Mouse (Mus musculus): Measurements from ENCODE around the gene Gab1. TPM values are rescaled to one million over a fixed set of nuclear protein-coding genes. Genes with fewer than 3 reads are reported as not detected.
A peak's percentile ranks its signal among the peaks of the same experiment; 100 is the strongest.
"Not testable (repeated sequence)": the region's sequence is repeated elsewhere in the genome, so short reads cannot be mapped to it uniquely, and the experiment has no call there.

The Gab1 gene
- polyA plus RNA-seq, 1 experiment from 2014 or later, result 13.6 TPM

GRCm38 (mm10) chr8:80772732-80773460 lies 107.4 kb downstream of the Gab1 start:
- no peak for ATAC-seq (ENCODE audit: insufficient read depth, low FRiP score)

GRCm38 (mm10) chr8:80768451-80768850 lies 111.9 kb downstream of the Gab1 start:
- no peak overlapping the region for H3K27ac ChIP-seq (ENCODE audit: low read length)
- H3K4me1 ChIP-seq (ENCODE audit: control insufficient read depth, insufficient read depth, low read length), result no peaks in the 10 kb centered on the region
- no peak overlapping the region for H3K4me2 ChIP-seq (ENCODE audit: low read depth, low read length)
- no peak overlapping the region for H3K9ac ChIP-seq (ENCODE audit: low read length)
- H3K4me3 ChIP-seq (replicated peaks; ENCODE audit: low read length), result no peak overlapping the region
- H3K9me3 ChIP-seq (replicated peaks; ENCODE audit: control insufficient read depth, low read length), result no peaks in the 10 kb centered on the region
- no peaks in the 10 kb centered on the region for H3K27me3 ChIP-seq (ENCODE audit: control insufficient read depth, insufficient read depth, low read length)
- peaks cover 25% of the 10 kb centered on the region; the same call in 1 of the 2 replicates for H3K36me3 ChIP-seq (ENCODE audit: control insufficient read depth, insufficient read depth, low read length)
- no peak for ATAC-seq (ENCODE audit: insufficient read depth, low FRiP score)
- 91% methylated on average over 6 of the region's 6 CpGs for WGBS

More at GRCm38 (mm10) chr8:80772732-80773460, 107.4 kb downstream of the Gab1 start:
- H3K4me1 ChIP-seq (ENCODE audit: control insufficient read depth, insufficient read depth, low read length), result no peaks in the 10 kb centered on the region
- H3K9ac ChIP-seq (ENCODE audit: low read length), result no peak overlapping the region
- H3K27me3 ChIP-seq (ENCODE audit: control insufficient read depth, insufficient read depth, low read length), result no peaks in the 10 kb centered on the region
- H3K9me3 ChIP-seq (replicated peaks; ENCODE audit: control insufficient read depth, low read length), result no peaks in the 10 kb centered on the region
- peaks cover 8% of the 10 kb centered on the region; the same call in 1 of the 2 replicates for H3K36me3 ChIP-seq (ENCODE audit: control insufficient read depth, insufficient read depth, low read length)
- no peak overlapping the region for H3K27ac ChIP-seq (ENCODE audit: low read length)
- H3K4me3 ChIP-seq (replicated peaks; ENCODE audit: low read length), result no peak overlapping the region
- WGBS, result 78% methylated on average over 4 of the region's 4 CpGs
- H3K4me2 ChIP-seq (ENCODE audit: low read depth, low read length), result no peak overlapping the region

GRCm38 (mm10) chr8:80753017-80753715 lies 127.2 kb downstream of the Gab1 start:
- no peaks in the 10 kb centered on the region for H3K4me1 ChIP-seq (ENCODE audit: control insufficient read depth, insufficient read depth, low read length)
- ATAC-seq (ENCODE audit: insufficient read depth, low FRiP score), result peak; percentile 62
- H3K9ac ChIP-seq (ENCODE audit: low read length), result no peak overlapping the region
- no peak overlapping the region for H3K4me2 ChIP-seq (ENCODE audit: low read depth, low read length)
- H3K27me3 ChIP-seq (ENCODE audit: control insufficient read depth, insufficient read depth, low read length), result no peaks in the 10 kb centered on the region
- no peak overlapping the region for H3K4me3 ChIP-seq (replicated peaks; ENCODE audit: low read length)
- 31% methylated on average over 9 of the region's 9 CpGs for WGBS
- H3K9me3 ChIP-seq (replicated peaks; ENCODE audit: control insufficient read depth, low read length), result no peaks in the 10 kb centered on the region
- no peaks in the 10 kb centered on the region for H3K36me3 ChIP-seq (ENCODE audit: control insufficient read depth, insufficient read depth, low read length)
- no peak overlapping the region for H3K27ac ChIP-seq (ENCODE audit: low read length)

GRCm38 (mm10) chr8:80752429-80752828 lies 127.9 kb downstream of the Gab1 start:
- H3K9ac ChIP-seq (ENCODE audit: low read length), result no peak overlapping the region
- no peaks in the 10 kb centered on the region for H3K36me3 ChIP-seq (ENCODE audit: control insufficient read depth, insufficient read depth, low read length)
- no peak overlapping the region for H3K4me3 ChIP-seq (replicated peaks; ENCODE audit: low read length)
- no peak overlapping the region for H3K27ac ChIP-seq (ENCODE audit: low read length)
- no peaks in the 10 kb centered on the region for H3K9me3 ChIP-seq (replicated peaks; ENCODE audit: control insufficient read depth, low read length)
- H3K27me3 ChIP-seq (ENCODE audit: control insufficient read depth, insufficient read depth, low read length), result no peaks in the 10 kb centered on the region
- no peak for ATAC-seq (ENCODE audit: insufficient read depth, low FRiP score)
- WGBS, result 63% methylated on average over 7 of the region's 7 CpGs
- no peaks in the 10 kb centered on the region for H3K4me1 ChIP-seq (ENCODE audit: control insufficient read depth, insufficient read depth, low read length)
- no peak overlapping the region for H3K4me2 ChIP-seq (ENCODE audit: low read depth, low read length)

- H3K4me2 ChIP-seq (ENCODE audit: low read depth, low read length), result no peak overlapping the region
- H3K27me3 ChIP-seq (ENCODE audit: control insufficient read depth, insufficient read depth, low read length), result no peaks in the 10 kb centered on the region
- H3K27ac ChIP-seq (ENCODE audit: low read length), result no peak overlapping the region
- no peaks in the 10 kb centered on the region for H3K36me3 ChIP-seq (ENCODE audit: control insufficient read depth, insufficient read depth, low read length)
- H3K9ac ChIP-seq (ENCODE audit: low read length), result no peak overlapping the region
- no peak overlapping the region for H3K4me3 ChIP-seq (replicated peaks; ENCODE audit: low read length)
- 82% methylated on average over 4 of the region's 4 CpGs for WGBS
- no peak for ATAC-seq (ENCODE audit: insufficient read depth, low FRiP score)
- no peaks in the 10 kb centered on the region for H3K9me3 ChIP-seq (replicated peaks; ENCODE audit: control insufficient read depth, low read length)
- H3K4me1 ChIP-seq (ENCODE audit: control insufficient read depth, insufficient read depth, low read length), result no peaks in the 10 kb centered on the region
These were observed 131.2 kb downstream of the Gab1 start for GRCm38 (mm10) chr8:80749091-80749490.

GRCm38 (mm10) chr8:80739932-80740331 lies 140.4 kb downstream of the Gab1 start:
- peak; percentile 31; the same call in 1 of the 2 replicates for ATAC-seq (ENCODE audit: insufficient read depth, low FRiP score)
- WGBS, result 12% methylated on average over 14 of the region's 14 CpGs
- Histone ChIP-seq H3K9me3 (replicated peaks; ENCODE audit: control insufficient read depth, low read length) (no peaks in the 10 kb centered on the region), H3K27ac (ENCODE audit: low read length) (peak overlapping the region; percentile 95), H3K4me2 (ENCODE audit: low read depth, low read length) (peak overlapping the region; percentile 64), H3K9ac (ENCODE audit: low read length) (peak overlapping the region; percentile 76), H3K36me3 (ENCODE audit: control insufficient read depth, insufficient read depth, low read length) (no peaks in the 10 kb centered on the region), H3K4me3 (replicated peaks; ENCODE audit: low read length) (peak overlapping the region; percentile 63), H3K4me1 (ENCODE audit: control insufficient read depth, insufficient read depth, low read length) (peaks cover 6% of the 10 kb centered on the region; the same call in 1 of the 2 replicates), H3K27me3 (ENCODE audit: control insufficient read depth, insufficient read depth, low read length) (no peaks in the 10 kb centered on the region)

GRCm38 (mm10) chr8:80739155-80739924 lies 141.0 kb downstream of the Gab1 start, which contains the start of gene Smarca5:
Smarca5 (minus strand) TSS chr8:80739497.
- not testable (repeated sequence) for H3K4me1 ChIP-seq (ENCODE audit: control insufficient read depth, insufficient read depth, low read length); H3K27me3 ChIP-seq (ENCODE audit: control insufficient read depth, insufficient read depth, low read length); H3K36me3 ChIP-seq (ENCODE audit: control insufficient read depth, insufficient read depth, low read length); H3K9me3 ChIP-seq (replicated peaks; ENCODE audit: control insufficient read depth, low read length)
- peak within 1 kb of the TSS; percentile 93 for H3K4me3 ChIP-seq (replicated peaks; ENCODE audit: low read length)
- H3K27ac ChIP-seq (ENCODE audit: low read length), result peak within 1 kb of the TSS; percentile 98
- 1% methylated on average over 83 of the region's 91 CpGs for WGBS
- peak; percentile 98 for ATAC-seq (ENCODE audit: insufficient read depth, low FRiP score)
- peak within 1 kb of the TSS; percentile 88 for H3K4me2 ChIP-seq (ENCODE audit: low read depth, low read length)
- H3K9ac ChIP-seq (ENCODE audit: low read length), result peak within 1 kb of the TSS; percentile 94

GRCm38 (mm10) chr8:80738388-80739154 lies 141.7 kb downstream of the Gab1 start:
- peak; percentile 56; the same call in 1 of the 2 replicates for ATAC-seq (ENCODE audit: insufficient read depth, low FRiP score)
- peaks cover 6% of the 10 kb centered on the region; the same call in 1 of the 2 replicates for H3K4me1 ChIP-seq (ENCODE audit: control insufficient read depth, insufficient read depth, low read length)
- under 1% methylated on average over 74 of the region's 84 CpGs for WGBS
- no peaks in the 10 kb centered on the region for H3K36me3 ChIP-seq (ENCODE audit: control insufficient read depth, insufficient read depth, low read length)
- H3K27ac ChIP-seq (ENCODE audit: low read length), result peak overlapping the region; percentile 98
- H3K27me3 ChIP-seq (ENCODE audit: control insufficient read depth, insufficient read depth, low read length), result no peaks in the 10 kb centered on the region
- peak overlapping the region; percentile 94 for H3K9ac ChIP-seq (ENCODE audit: low read length)
- no peaks in the 10 kb centered on the region for H3K9me3 ChIP-seq (replicated peaks; ENCODE audit: control insufficient read depth, low read length)
- peak overlapping the region; percentile 88 for H3K4me2 ChIP-seq (ENCODE audit: low read depth, low read length)
- H3K4me3 ChIP-seq (replicated peaks; ENCODE audit: low read length), result peak overlapping the region; percentile 93
